Mouse (Mus musculus): ENCODE results near the gene Sec24d.

- TF ChIP-seq CTCF (IDR thresholded peaks at IDR 0.05; ENCODE audit: low read depth, low read length) (no peak), POLR2A (IDR thresholded peaks at IDR 0.05; ENCODE audit: extremely low read depth, insufficient read depth, low read length) (no peak)
Observed at GRCm38 (mm10) chr3:123321612-123322011, 54.4 kb downstream of the Sec24d start.

Data from liver, adult 2 months (tissue).